Mouse (Mus musculus) heart, adult 2 months (tissue): ENCODE measurements around the gene Aldoc.

ENCODE experiments used
- CTCF ChIP-seq: fragments of 200-600 bp; IDR thresholded peaks from 2 replicates; pipeline ENCODE4 v1.8.1; 2022; ENCODE audit warnings: antibody characterized with exemption, mild to moderate bottlenecking, moderate library complexity
- POLR2A ChIP-seq: fragments of 200-500 bp; IDR thresholded peaks from 2 replicates; pipeline ENCODE4 v1.6.1; 2011; ENCODE audit warnings: mild to moderate bottlenecking, low read depth, low read length, control low read depth; ENCODE audit not compliant: insufficient read depth

GRCm38 (mm10) chr11:78363309-78364007 lies 40.7 kb downstream of the Aldoc start:
- no peak for TF ChIP-seq POLR2A
- no peak for TF ChIP-seq CTCF
